Mouse (Mus musculus): ENCODE results near the gene Cds1. TPM values are rescaled to one million over a fixed set of nuclear protein-coding genes. Genes with fewer than 3 reads are reported as not detected.

Cds1 gene
- polyA plus RNA-seq, 1 experiment from 2014 or later = 4.1 TPM

GRCm38 (mm10) chr5:101784328-101784727 is 19.4 kb downstream of the Cds1 start:
- ATAC-seq (ENCODE audit: low FRiP score, low TSS enrichment) = no peak
- Histone ChIP-seq H3K4me1 (ENCODE audit: control insufficient read depth, insufficient read depth, low read length) (no peaks in the 10 kb centered on the region), H3K27ac (replicated peaks; ENCODE audit: low read depth, low read length) (no peak overlapping the region), H3K9ac (replicated peaks; ENCODE audit: low read length) (no peak overlapping the region), H3K27me3 (ENCODE audit: control insufficient read depth, insufficient read depth, low read length) (no peaks in the 10 kb centered on the region), H3K4me2 (ENCODE audit: low read length) (no peak overlapping the region), H3K36me3 (ENCODE audit: control insufficient read depth, insufficient read depth, low read length) (no peaks in the 10 kb centered on the region), H3K4me3 (replicated peaks; ENCODE audit: low read depth, low read length) (no peak overlapping the region), H3K9me3 (ENCODE audit: control insufficient read depth, low read length) (no peaks in the 10 kb centered on the region)
- no peak for DNase-seq
- 90% methylated on average over 3 of the region's 3 CpGs for WGBS

- no peaks in the 10 kb centered on the region for H3K9me3 ChIP-seq (ENCODE audit: control insufficient read depth, low read length)
- 90% methylated on average over 2 of the region's 2 CpGs for WGBS
- H3K4me1 ChIP-seq (ENCODE audit: control insufficient read depth, insufficient read depth, low read length) = no peaks in the 10 kb centered on the region
- H3K4me3 ChIP-seq (replicated peaks; ENCODE audit: low read depth, low read length) = no peak overlapping the region
- no peak overlapping the region for H3K4me2 ChIP-seq (ENCODE audit: low read length)
- no peak for ATAC-seq (ENCODE audit: low FRiP score, low TSS enrichment)
- no peak overlapping the region for H3K9ac ChIP-seq (replicated peaks; ENCODE audit: low read length)
- no peaks in the 10 kb centered on the region for H3K27me3 ChIP-seq (ENCODE audit: control insufficient read depth, insufficient read depth, low read length)
- H3K27ac ChIP-seq (replicated peaks; ENCODE audit: low read depth, low read length) = no peak overlapping the region
- no peak for DNase-seq
- H3K36me3 ChIP-seq (ENCODE audit: control insufficient read depth, insufficient read depth, low read length) = no peaks in the 10 kb centered on the region
Observed at GRCm38 (mm10) chr5:101784787-101785186, 19.9 kb downstream of the Cds1 start.

- Histone ChIP-seq H3K27ac (replicated peaks; ENCODE audit: low read depth, low read length) (no peak overlapping the region), H3K9ac (replicated peaks; ENCODE audit: low read length) (no peak overlapping the region), H3K36me3 (ENCODE audit: control insufficient read depth, insufficient read depth, low read length) (no peaks in the 10 kb centered on the region), H3K4me3 (replicated peaks; ENCODE audit: low read depth, low read length) (no peak overlapping the region), H3K4me1 (ENCODE audit: control insufficient read depth, insufficient read depth, low read length) (no peaks in the 10 kb centered on the region), H3K9me3 (ENCODE audit: control insufficient read depth, low read length) (no peaks in the 10 kb centered on the region), H3K4me2 (ENCODE audit: low read length) (no peak overlapping the region), H3K27me3 (ENCODE audit: control insufficient read depth, insufficient read depth, low read length) (no peaks in the 10 kb centered on the region)
- ATAC-seq (ENCODE audit: low FRiP score, low TSS enrichment) (no peak), DNase-seq (no peak)
- WGBS = 55% methylated on average over 4 of the region's 4 CpGs
Observed at GRCm38 (mm10) chr5:101785921-101786614, 21.1 kb downstream of the Cds1 start.

GRCm38 (mm10) chr5:101789770-101790169 is 24.8 kb downstream of the Cds1 start:
- no peak overlapping the region for H3K4me3 ChIP-seq (replicated peaks; ENCODE audit: low read depth, low read length)
- no peaks in the 10 kb centered on the region for H3K27me3 ChIP-seq (ENCODE audit: control insufficient read depth, insufficient read depth, low read length)
- ATAC-seq (ENCODE audit: low FRiP score, low TSS enrichment) = no peak
- no peak for DNase-seq
- no peaks in the 10 kb centered on the region for H3K36me3 ChIP-seq (ENCODE audit: control insufficient read depth, insufficient read depth, low read length)
- H3K9ac ChIP-seq (replicated peaks; ENCODE audit: low read length) = no peak overlapping the region
- no peak overlapping the region for H3K27ac ChIP-seq (replicated peaks; ENCODE audit: low read depth, low read length)
- H3K4me1 ChIP-seq (ENCODE audit: control insufficient read depth, insufficient read depth, low read length) = no peaks in the 10 kb centered on the region
- H3K9me3 ChIP-seq (ENCODE audit: control insufficient read depth, low read length) = no peaks in the 10 kb centered on the region
- H3K4me2 ChIP-seq (ENCODE audit: low read length) = no peak overlapping the region

GRCm38 (mm10) chr5:101790560-101790959 is 25.6 kb downstream of the Cds1 start:
- H3K27me3 ChIP-seq (ENCODE audit: control insufficient read depth, insufficient read depth, low read length) = no peaks in the 10 kb centered on the region
- H3K9me3 ChIP-seq (ENCODE audit: control insufficient read depth, low read length) = no peaks in the 10 kb centered on the region
- H3K36me3 ChIP-seq (ENCODE audit: control insufficient read depth, insufficient read depth, low read length) = no peaks in the 10 kb centered on the region
- H3K9ac ChIP-seq (replicated peaks; ENCODE audit: low read length) = no peak overlapping the region
- H3K4me3 ChIP-seq (replicated peaks; ENCODE audit: low read depth, low read length) = no peak overlapping the region
- WGBS = 53% methylated on average over 5 of the region's 5 CpGs
- H3K4me2 ChIP-seq (ENCODE audit: low read length) = no peak overlapping the region
- H3K27ac ChIP-seq (replicated peaks; ENCODE audit: low read depth, low read length) = no peak overlapping the region
- DNase-seq (no peak), ATAC-seq (ENCODE audit: low FRiP score, low TSS enrichment) (0 out of 2 replicates have a peak, but pooled peaks have one; percentile 24)
- no peaks in the 10 kb centered on the region for H3K4me1 ChIP-seq (ENCODE audit: control insufficient read depth, insufficient read depth, low read length)

- WGBS = 85% methylated on average over 4 of the region's 4 CpGs
- no peaks in the 10 kb centered on the region for H3K9me3 ChIP-seq (ENCODE audit: control insufficient read depth, low read length)
Observed at GRCm38 (mm10) chr5:101792665-101793064, 27.7 kb downstream of the Cds1 start.

GRCm38 (mm10) chr5:101801891-101802290 is 37.0 kb downstream of the Cds1 start:
- DNase-seq (no peak), ATAC-seq (ENCODE audit: low FRiP score, low TSS enrichment) (no peak)

More at GRCm38 (mm10) chr5:101792665-101793064, 27.7 kb downstream of the Cds1 start:
- DNase-seq (no peak), ATAC-seq (ENCODE audit: low FRiP score, low TSS enrichment) (no peak)
- no peaks in the 10 kb centered on the region for H3K4me1 ChIP-seq (ENCODE audit: control insufficient read depth, insufficient read depth, low read length)
- H3K27me3 ChIP-seq (ENCODE audit: control insufficient read depth, insufficient read depth, low read length) = no peaks in the 10 kb centered on the region
- H3K4me2 ChIP-seq (ENCODE audit: low read length) = no peak overlapping the region
- no peak overlapping the region for H3K4me3 ChIP-seq (replicated peaks; ENCODE audit: low read depth, low read length)
- no peaks in the 10 kb centered on the region for H3K36me3 ChIP-seq (ENCODE audit: control insufficient read depth, insufficient read depth, low read length)
- no peak overlapping the region for H3K9ac ChIP-seq (replicated peaks; ENCODE audit: low read length)
- H3K27ac ChIP-seq (replicated peaks; ENCODE audit: low read depth, low read length) = no peak overlapping the region

GRCm38 (mm10) chr5:101802358-101803022 is 37.6 kb downstream of the Cds1 start:
- no peaks in the 10 kb centered on the region for H3K36me3 ChIP-seq (ENCODE audit: control insufficient read depth, insufficient read depth, low read length)
- no peak overlapping the region for H3K27ac ChIP-seq (replicated peaks; ENCODE audit: low read depth, low read length)
- H3K9ac ChIP-seq (replicated peaks; ENCODE audit: low read length) = no peak overlapping the region
- 80% methylated on average over 9 of the region's 9 CpGs for WGBS
- H3K4me2 ChIP-seq (ENCODE audit: low read length) = no peak overlapping the region
- no peaks in the 10 kb centered on the region for H3K9me3 ChIP-seq (ENCODE audit: control insufficient read depth, low read length)
- ATAC-seq (ENCODE audit: low FRiP score, low TSS enrichment) = no peak
- no peak for DNase-seq
- H3K4me3 ChIP-seq (replicated peaks; ENCODE audit: low read depth, low read length) = no peak overlapping the region
- no peaks in the 10 kb centered on the region for H3K4me1 ChIP-seq (ENCODE audit: control insufficient read depth, insufficient read depth, low read length)
- H3K27me3 ChIP-seq (ENCODE audit: control insufficient read depth, insufficient read depth, low read length) = no peaks in the 10 kb centered on the region

More at GRCm38 (mm10) chr5:101801891-101802290, 37.0 kb downstream of the Cds1 start:
- no peak overlapping the region for H3K4me3 ChIP-seq (replicated peaks; ENCODE audit: low read depth, low read length)
- no peak overlapping the region for H3K9ac ChIP-seq (replicated peaks; ENCODE audit: low read length)
- H3K27me3 ChIP-seq (ENCODE audit: control insufficient read depth, insufficient read depth, low read length) = no peaks in the 10 kb centered on the region
- 73% methylated on average over 2 of the region's 2 CpGs for WGBS
- H3K4me1 ChIP-seq (ENCODE audit: control insufficient read depth, insufficient read depth, low read length) = no peaks in the 10 kb centered on the region
- no peak overlapping the region for H3K4me2 ChIP-seq (ENCODE audit: low read length)
- H3K27ac ChIP-seq (replicated peaks; ENCODE audit: low read depth, low read length) = no peak overlapping the region
- H3K36me3 ChIP-seq (ENCODE audit: control insufficient read depth, insufficient read depth, low read length) = no peaks in the 10 kb centered on the region
- H3K9me3 ChIP-seq (ENCODE audit: control insufficient read depth, low read length) = no peaks in the 10 kb centered on the region
